Mouse (Mus musculus) neural tube, embryonic 12.5 days (tissue): ENCODE measurements at regions not wholly inside any gene's neighbourhood (a gene's known extent, or its start where the extent isn't known, plus 50 kb on each side); places are given as distances from the start of the nearest gene placed in this dataset.
A peak's percentile ranks its signal among the peaks of the same experiment; 100 is the strongest.

Experiments
- ATAC-seq: fragments of 200-750 bp; cut with Nextera tagmentation; 2 replicates; pipeline ENCODE4 v1.8.0; 2017; ENCODE audit warnings: low read depth, mild to moderate bottlenecking, moderate TSS enrichment, moderate library complexity; ENCODE audit not compliant: low FRiP score
- H3K27ac ChIP-seq: fragments of 300-500 bp; sonication (generic); 2 replicates; pipeline ENCODE4 v1.5.1; 2016
- H3K27me3 ChIP-seq: fragments of 300-500 bp; sonication (generic); replicated peaks from 2 replicates; pipeline ENCODE4 v1.6.1; 2016; ENCODE audit warnings: mild to moderate bottlenecking
- H3K36me3 ChIP-seq: fragments of 300-500 bp; sonication (generic); 2 replicates; pipeline ENCODE4 v1.6.1; 2016; ENCODE audit warnings: mild to moderate bottlenecking
- H3K4me1 ChIP-seq: fragments of 300-500 bp; sonication (generic); 2 replicates; pipeline ENCODE4 v1.6.1; 2016
- H3K4me2 ChIP-seq: fragments of 300-500 bp; sonication (generic); replicated peaks from 2 replicates; pipeline ENCODE4 v1.6.1; 2016; ENCODE audit warnings: mild to moderate bottlenecking
- H3K4me3 ChIP-seq: fragments of 300-500 bp; sonication (generic); 2 replicates; pipeline ENCODE4 v1.5.1; 2016
- H3K9ac ChIP-seq: fragments of 300-500 bp; sonication (generic); 2 replicates; pipeline ENCODE4 v1.6.1; 2016; ENCODE audit warnings: mild to moderate bottlenecking
- H3K9me3 ChIP-seq: fragments of 300-500 bp; sonication (generic); 2 replicates; pipeline ENCODE4 v1.6.1; 2016; ENCODE audit warnings: mild to moderate bottlenecking
- WGBS: fragments of 180-500 bp; shearing (Covaris S2); methylation state at CpG from one replicate; pipeline ENCODE4 v1.1.7; 2016; 5-methylcytosine and 5-hydroxymethylcytosine counted together

GRCm38 (mm10) chr11:14350444-14351135 lies 248.5 kb upstream of the Pom121l12 start:
- Histone ChIP-seq H3K36me3 (no peaks in the 10 kb centered on the region), H3K4me2 (no peak overlapping the region), H3K27ac (no peak overlapping the region), H3K9ac (no peak overlapping the region), H3K4me1 (no peaks in the 10 kb centered on the region), H3K4me3 (no peak overlapping the region), H3K9me3 (no peaks in the 10 kb centered on the region), H3K27me3 (no peaks in the 10 kb centered on the region)
- 75% methylated on average over 2 of the region's 2 CpGs for WGBS
- ATAC-seq: no peak

GRCm38 (mm10) chr11:14378512-14378911 lies 220.6 kb upstream of the Pom121l12 start:
- Histone ChIP-seq H3K27me3 (no peaks in the 10 kb centered on the region), H3K9me3 (no peaks in the 10 kb centered on the region), H3K27ac (no peak overlapping the region), H3K4me1 (peaks cover 3% of the 10 kb centered on the region; the same call in 1 of the 2 replicates), H3K4me2 (no peak overlapping the region), H3K4me3 (no peak overlapping the region), H3K9ac (no peak overlapping the region), H3K36me3 (no peaks in the 10 kb centered on the region)
- 38% methylated on average over 1 of the region's 1 CpGs for WGBS
- no peak for ATAC-seq

GRCm38 (mm10) chr11:14379763-14380571 lies 219.1 kb upstream of the Pom121l12 start:
- Histone ChIP-seq H3K27me3 (no peaks in the 10 kb centered on the region), H3K27ac (no peak overlapping the region), H3K4me3 (no peak overlapping the region), H3K4me2 (0 out of 2 replicates have a peak overlapping the region, but pooled peaks have one; percentile 2), H3K4me1 (peaks cover 3% of the 10 kb centered on the region; the same call in 1 of the 2 replicates), H3K9me3 (no peaks in the 10 kb centered on the region), H3K9ac (no peak overlapping the region), H3K36me3 (no peaks in the 10 kb centered on the region)
- 25% methylated on average over 11 of the region's 11 CpGs for WGBS
- ATAC-seq: peak; percentile 88

- Histone ChIP-seq H3K27ac (no peak overlapping the region), H3K4me1 (peaks cover 3% of the 10 kb centered on the region; the same call in 1 of the 2 replicates), H3K4me3 (no peak overlapping the region), H3K36me3 (no peaks in the 10 kb centered on the region), H3K9me3 (no peaks in the 10 kb centered on the region), H3K4me2 (no peak overlapping the region), H3K27me3 (no peaks in the 10 kb centered on the region), H3K9ac (no peak overlapping the region)
- ATAC-seq: peak; percentile 73
- 79% methylated on average over 1 of the region's 1 CpGs for WGBS
Measured at GRCm38 (mm10) chr11:14380572-14380958, 218.5 kb upstream of the Pom121l12 start.

GRCm38 (mm10) chr11:14387055-14387584 lies 212.0 kb upstream of the Pom121l12 start:
- Histone ChIP-seq H3K4me3 (no peak overlapping the region), H3K27me3 (no peaks in the 10 kb centered on the region), H3K4me2 (no peak overlapping the region), H3K4me1 (no peaks in the 10 kb centered on the region), H3K9me3 (no peaks in the 10 kb centered on the region), H3K36me3 (no peaks in the 10 kb centered on the region), H3K9ac (no peak overlapping the region), H3K27ac (no peak overlapping the region)
- ATAC-seq: peak; percentile 58; the same call in 1 of the 2 replicates
- WGBS: 45% methylated on average over 3 of the region's 3 CpGs

- WGBS: 84% methylated on average over 5 of the region's 5 CpGs
- no peaks in the 10 kb centered on the region for H3K27me3 ChIP-seq
- H3K36me3 ChIP-seq: no peaks in the 10 kb centered on the region
- no peak for ATAC-seq
- no peak overlapping the region for H3K4me2 ChIP-seq
- H3K9me3 ChIP-seq: no peaks in the 10 kb centered on the region
- no peaks in the 10 kb centered on the region for H3K4me1 ChIP-seq
- H3K9ac ChIP-seq: no peak overlapping the region
- no peak overlapping the region for H3K27ac ChIP-seq
- H3K4me3 ChIP-seq: no peak overlapping the region
Measured at GRCm38 (mm10) chr11:14387720-14388119, 211.4 kb upstream of the Pom121l12 start.
